ENCODE assay signal across 22 mouse cellular contexts in genomic region chr2:61810751-61811150, GRCm38 (mm10). TPM values are rescaled to one million over a fixed set of nuclear protein-coding genes. Genes with fewer than 3 reads are reported as not detected.
DNase-seq lines count a peak whose midpoint lies in the region; ATAC-seq lines count a peak whose summit lies in the region.
"Had no signal": no experiment of that assay in that cellular context is flagged by ENCODE, and none has a peak within 500 bp of the region (broad histone marks: within the 10 kb centered on the region; RNA-seq: fewer than 3 reads in every experiment).

No protein-coding gene starts in this region.

- no peak for ATAC-seq in midbrain, embryonic 11.5 days (ENCODE audit: low FRiP score)
- ATAC-seq in midbrain, embryonic 15.5 days (replicated peaks): no peak
- no peak for ATAC-seq in forebrain, embryonic 13.5 days
- ATAC-seq in kidney, embryonic 15.5 days (replicated peaks; ENCODE audit: low FRiP score): no peak

- no peaks in the 10 kb centered on the region for H3K9me3 ChIP-seq in midbrain, embryonic 11.5 days (ENCODE audit: control insufficient read depth, low read length)
- H3K9me3 ChIP-seq in midbrain, embryonic 15.5 days: no peaks in the 10 kb centered on the region
- no peaks in the 10 kb centered on the region for H3K9me3 ChIP-seq in forebrain, embryonic 13.5 days (replicated peaks)
- no peaks in the 10 kb centered on the region for H3K9me3 ChIP-seq in kidney, embryonic 15.5 days (replicated peaks)
- H3K9me3 ChIP-seq: heart, embryonic 15.5 days; midbrain, embryonic 10.5 days; neural tube, embryonic 12.5 days had no signal

- WGBS in midbrain, embryonic 11.5 days: 15% methylated on average over 4 of the region's 4 CpGs
- WGBS in midbrain, embryonic 15.5 days: 24% methylated on average over 4 of the region's 4 CpGs
- 37% methylated on average over 4 of the region's 4 CpGs for WGBS in forebrain, embryonic 13.5 days
- WGBS in kidney, embryonic 15.5 days: 42% methylated on average over 4 of the region's 4 CpGs

- peak; percentile 27 for DNase-seq in embryo, embryonic 9.5 days (ENCODE audit: extremely low spot score)
- DNase-seq in embryo, embryonic 10 days (ENCODE audit: low spot score): no peak
- peak; percentile 94 for DNase-seq in midbrain, embryonic 11.5 days (ENCODE audit: low spot score, missing footprints)
- DNase-seq in naive thymus-derived CD4-positive, alpha-beta T cell, adult 2 months (ENCODE audit: low read depth): peak; percentile 7
- DNase-seq in kidney, postnatal 36 days: no peak
- DNase-seq: gastrocnemius, postnatal 36 days; heart, adult 2 months; heart, postnatal 4 days; right cerebral cortex, postnatal 25 days; thymus, postnatal 14 days had no signal

- no peak overlapping the region for H3K4me3 ChIP-seq in midbrain, embryonic 11.5 days (ENCODE audit: low read depth, low read length)
- no peak overlapping the region for H3K4me3 ChIP-seq in midbrain, embryonic 15.5 days
- peak overlapping the region; percentile 54 for H3K4me3 ChIP-seq in forebrain, embryonic 13.5 days
- no peak overlapping the region for H3K4me3 ChIP-seq in kidney, embryonic 15.5 days (replicated peaks)

- H3K4me2 ChIP-seq in midbrain, embryonic 11.5 days: no peak overlapping the region
- H3K4me2 ChIP-seq in midbrain, embryonic 15.5 days: no peak overlapping the region
- H3K4me2 ChIP-seq in forebrain, embryonic 13.5 days: peak overlapping the region; percentile 89
- no peak overlapping the region for H3K4me2 ChIP-seq in kidney, embryonic 15.5 days

- no peak overlapping the region for H3K9ac ChIP-seq in midbrain, embryonic 11.5 days (ENCODE audit: low read length)
- H3K9ac ChIP-seq in midbrain, embryonic 15.5 days: no peak overlapping the region
- H3K9ac ChIP-seq in forebrain, embryonic 13.5 days: peak overlapping the region; percentile 83
- H3K9ac ChIP-seq in kidney, embryonic 15.5 days: no peak overlapping the region

- no peaks in the 10 kb centered on the region for H3K36me3 ChIP-seq in midbrain, embryonic 11.5 days (ENCODE audit: control insufficient read depth, insufficient read depth, low read length)
- H3K36me3 ChIP-seq in midbrain, embryonic 15.5 days (replicated peaks): no peaks in the 10 kb centered on the region
- no peaks in the 10 kb centered on the region for H3K36me3 ChIP-seq in forebrain, embryonic 13.5 days (ENCODE audit: poor library complexity, severe bottlenecking)
- H3K36me3 ChIP-seq in kidney, embryonic 15.5 days: no peaks in the 10 kb centered on the region
- H3K36me3 ChIP-seq: heart, embryonic 15.5 days; midbrain, embryonic 10.5 days; neural tube, embryonic 12.5 days had no signal

- peaks cover 86% of the 10 kb centered on the region for H3K27me3 ChIP-seq in midbrain, embryonic 11.5 days (ENCODE audit: control insufficient read depth, insufficient read depth, low read length)
- peaks cover 68% of the 10 kb centered on the region for H3K27me3 ChIP-seq in midbrain, embryonic 15.5 days (replicated peaks)
- H3K27me3 ChIP-seq in forebrain, embryonic 13.5 days: peaks cover 68% of the 10 kb centered on the region
- H3K27me3 ChIP-seq in kidney, embryonic 15.5 days: peaks cover 97% of the 10 kb centered on the region

- H3K27ac ChIP-seq in midbrain, embryonic 11.5 days (ENCODE audit: low read depth, low read length): no peak overlapping the region
- H3K27ac ChIP-seq in midbrain, embryonic 15.5 days: no peak overlapping the region
- peak overlapping the region; percentile 78 for H3K27ac ChIP-seq in forebrain, embryonic 13.5 days
- no peak overlapping the region for H3K27ac ChIP-seq in kidney, embryonic 15.5 days
- H3K27ac ChIP-seq: heart, adult 2 months; heart, embryonic 15.5 days; macrophage; neural tube, embryonic 12.5 days had no signal

- H3K4me1 ChIP-seq in midbrain, embryonic 11.5 days (ENCODE audit: control insufficient read depth, insufficient read depth, low read length): peaks cover 9% of the 10 kb centered on the region
- peaks cover 29% of the 10 kb centered on the region for H3K4me1 ChIP-seq in midbrain, embryonic 15.5 days
- H3K4me1 ChIP-seq in forebrain, embryonic 13.5 days: peaks cover 26% of the 10 kb centered on the region
- H3K4me1 ChIP-seq in kidney, embryonic 15.5 days: peaks cover 31% of the 10 kb centered on the region

RNA-seq across cellular contexts. Expression of gene Tbr1, which starts 8.0 kb away (rescaled TPM):
- 0.52 and 2.1 TPM in 2 replicates for polyA plus RNA-seq in midbrain, embryonic 11.5 days (2014; fragmentation: Nextera tagmentation; extraction: Ambion mirVana)
- 2.8 and 3.7 TPM in 2 replicates for polyA plus RNA-seq in midbrain, embryonic 15.5 days (2015; fragmentation: Nextera tagmentation; extraction: Ambion mirVana)
- polyA plus RNA-seq in forebrain, embryonic 13.5 days (2015; fragmentation: Nextera tagmentation; extraction: Ambion mirVana): 36.3 and 45.1 TPM in 2 replicates
- 0.14 TPM in 1 of 2 replicates, not detected in the other for polyA plus RNA-seq in kidney, embryonic 15.5 days (2015; fragmentation: Nextera tagmentation; extraction: Ambion mirVana)
- polyA plus RNA-seq: heart, adult 2 months; intestine, postnatal 0 days; kidney, embryonic 16.5 days; large intestine, adult 2 months; liver, adult 2 months; liver, embryonic 16.5 days; macrophage had no signal

Comparison
In these comparisons a context has a peak if more than half of its experiments do, and no peak if none do; other contexts are left out.
1. DNase-seq: peak in embryo, embryonic 9.5 days (single experiment), midbrain, embryonic 11.5 days (single experiment) and naive thymus-derived CD4-positive, alpha-beta T cell, adult 2 months (single experiment); none in embryo, embryonic 10 days (single experiment) and kidney, postnatal 36 days (0 of 2).